Mouse (Mus musculus) limb, embryonic 12.5 days (tissue): Measurements from ENCODE around the gene Foxb1. TPM values are rescaled to one million over a fixed set of nuclear protein-coding genes. Genes with fewer than 3 reads are reported as not detected.

Experiments used
- ATAC-seq: fragments of 200-750 bp; cut with Nextera tagmentation; 2 replicates; pipeline ENCODE4 v1.8.0; 2017; ENCODE audit warnings: low read depth, moderate TSS enrichment; ENCODE audit not compliant: insufficient number of reproducible peaks, insufficient read depth, low FRiP score, low TSS enrichment
- H3K27ac ChIP-seq: fragments of 300-500 bp; sonication (generic); 2 replicates; pipeline ENCODE4 v1.5.1; 2016; ENCODE audit warnings: mild to moderate bottlenecking, moderate library complexity
- H3K27me3 ChIP-seq: fragments of 300-500 bp; sonication (generic); 2 replicates; pipeline ENCODE4 v1.6.1; 2016; ENCODE audit warnings: mild to moderate bottlenecking, moderate library complexity
- H3K36me3 ChIP-seq: fragments of 300-500 bp; sonication (generic); 2 replicates; pipeline ENCODE4 v1.6.1; 2016; ENCODE audit warnings: mild to moderate bottlenecking, moderate library complexity
- H3K4me1 ChIP-seq: fragments of 300-500 bp; sonication (generic); replicated peaks from 2 replicates; pipeline ENCODE4 v1.6.1; 2016
- H3K4me2 ChIP-seq: fragments of 300-500 bp; sonication (generic); 2 replicates; pipeline ENCODE4 v1.6.1; 2016; ENCODE audit warnings: mild to moderate bottlenecking, moderate library complexity
- H3K4me3 ChIP-seq: fragments of 300-500 bp; sonication (generic); replicated peaks from 2 replicates; pipeline ENCODE4 v1.5.1; 2016; ENCODE audit warnings: mild to moderate bottlenecking
- H3K9ac ChIP-seq: fragments of 300-500 bp; sonication (generic); replicated peaks from 2 replicates; pipeline ENCODE4 v1.6.1; 2016; ENCODE audit warnings: mild to moderate bottlenecking, moderate library complexity
- H3K9me3 ChIP-seq: fragments of 300-500 bp; sonication (generic); 2 replicates; pipeline ENCODE4 v1.6.1; 2016; ENCODE audit warnings: mild to moderate bottlenecking, moderate library complexity
- WGBS: fragments of 180-500 bp; shearing (Covaris S2); methylation state at CpG from one replicate; pipeline ENCODE4 v1.1.7; 2016; 5-methylcytosine and 5-hydroxymethylcytosine counted together
- polyA plus RNA-seq: library from polyadenylated mRNA; unstranded; fragments of >200 nt; fragmentation: Nextera tagmentation; extraction: Ambion mirVana; gene quantifications from 2 replicates; pipeline ENCODE4 v1.2.1, GENCODE M21; 2016

The Foxb1 gene
- polyA plus RNA-seq, 1 experiment from 2014 or later, result not detected

DNA sequence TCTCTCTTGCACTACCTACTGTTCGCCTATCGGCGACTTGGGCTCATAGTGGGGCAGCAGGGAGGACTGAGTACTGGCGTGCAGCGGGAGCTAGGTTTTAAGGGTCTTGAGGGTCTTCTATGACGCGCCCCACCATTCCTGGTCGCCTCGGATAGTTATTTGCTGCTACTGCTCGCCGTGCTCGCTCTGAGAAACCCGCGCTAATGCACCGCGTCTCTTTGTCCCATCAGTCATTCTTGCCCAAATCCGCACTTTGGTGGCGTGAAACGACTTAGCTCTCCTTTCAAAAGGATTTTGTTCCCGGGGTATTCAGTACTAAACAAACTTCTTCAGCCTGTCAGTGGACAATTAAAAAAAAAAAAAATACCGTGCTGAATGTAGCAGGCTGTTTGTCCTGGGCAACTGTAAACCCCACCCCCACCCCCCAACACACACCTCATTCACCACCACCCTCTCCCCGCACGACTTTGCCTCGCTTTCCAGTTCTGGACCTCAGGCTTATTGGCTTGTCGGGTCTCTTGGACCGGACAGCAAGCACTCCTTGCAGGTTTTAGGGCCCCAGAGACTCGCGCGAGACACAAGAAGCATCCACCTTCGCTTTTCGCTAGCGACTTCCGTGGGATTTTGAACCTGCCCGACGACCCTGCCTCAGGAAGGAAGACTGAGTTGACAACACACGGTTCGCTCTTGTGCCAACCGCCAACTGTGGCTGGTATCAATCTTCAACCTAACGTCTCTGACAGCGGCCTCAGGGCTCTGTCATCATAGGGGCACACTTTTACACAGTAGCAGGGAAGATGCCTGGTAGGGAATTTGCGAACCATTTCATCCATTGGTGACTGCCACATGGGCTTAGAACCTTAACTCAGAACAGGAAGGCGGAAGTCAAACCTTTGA, 4.1 kb upstream of the Foxb1 start:
- Histone ChIP-seq H3K4me3 (no peak overlapping the region), H3K4me1 (peaks cover 27% of the 10 kb centered on the region), H3K9ac (no peak overlapping the region), H3K27me3 (peaks cover 97% of the 10 kb centered on the region), H3K36me3 (no peaks in the 10 kb centered on the region), H3K9me3 (no peaks in the 10 kb centered on the region), H3K27ac (no peak overlapping the region), H3K4me2 (no peak overlapping the region)
- WGBS, result 1% methylated on average over 42 of the region's 42 CpGs
- ATAC-seq, result no peak

DNA sequence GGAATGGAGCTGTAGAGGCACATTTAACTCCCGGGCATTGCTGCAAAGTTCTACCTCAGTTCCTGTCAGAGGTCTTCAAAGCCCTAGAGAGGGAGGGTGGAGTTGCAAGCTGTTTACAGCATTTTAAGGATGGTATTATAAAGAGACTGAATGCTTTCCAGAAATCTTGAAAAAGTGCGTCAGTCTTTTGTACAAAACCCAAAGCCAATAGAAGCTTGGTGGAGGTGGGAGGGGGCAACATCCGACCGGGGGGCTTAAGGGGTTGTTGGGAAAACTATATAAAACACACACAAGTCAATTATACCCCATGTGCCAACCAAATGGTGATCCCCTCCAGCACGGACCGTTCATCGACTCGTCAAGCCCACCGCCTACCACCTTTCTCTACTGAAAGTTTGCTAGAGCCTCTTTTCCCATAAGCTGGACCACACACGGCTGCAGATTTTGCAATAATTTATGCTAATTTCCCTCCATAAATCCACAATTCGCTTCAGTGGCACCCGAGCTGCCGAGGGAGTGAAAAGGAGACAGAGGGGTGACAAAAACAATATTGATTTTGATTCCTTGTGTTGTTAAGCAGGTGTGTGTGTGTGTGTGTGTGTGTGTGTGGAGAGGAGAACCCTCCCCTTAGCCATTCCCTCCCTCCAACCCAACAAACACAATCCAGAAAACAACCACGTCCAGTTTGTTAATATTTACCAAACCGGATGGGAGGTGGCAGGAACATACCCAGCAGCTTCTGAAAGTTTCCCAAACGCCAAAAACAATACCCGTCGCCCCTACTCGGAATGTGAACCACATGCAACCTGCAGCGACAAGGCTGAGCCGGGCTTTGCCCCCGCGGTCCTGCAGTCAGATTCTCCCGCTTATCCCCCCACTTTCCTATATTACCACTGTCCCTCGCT, 3.2 kb upstream of the Foxb1 start:
- no peaks in the 10 kb centered on the region for H3K36me3 ChIP-seq
- WGBS, result under 1% methylated on average over 25 of the region's 25 CpGs
- ATAC-seq, result no peak
- H3K9me3 ChIP-seq, result no peaks in the 10 kb centered on the region
- no peak overlapping the region for H3K4me2 ChIP-seq
- peaks cover 35% of the 10 kb centered on the region for H3K4me1 ChIP-seq
- no peak overlapping the region for H3K4me3 ChIP-seq
- peaks cover 97% of the 10 kb centered on the region for H3K27me3 ChIP-seq
- H3K9ac ChIP-seq, result no peak overlapping the region
- no peak overlapping the region for H3K27ac ChIP-seq

DNA sequence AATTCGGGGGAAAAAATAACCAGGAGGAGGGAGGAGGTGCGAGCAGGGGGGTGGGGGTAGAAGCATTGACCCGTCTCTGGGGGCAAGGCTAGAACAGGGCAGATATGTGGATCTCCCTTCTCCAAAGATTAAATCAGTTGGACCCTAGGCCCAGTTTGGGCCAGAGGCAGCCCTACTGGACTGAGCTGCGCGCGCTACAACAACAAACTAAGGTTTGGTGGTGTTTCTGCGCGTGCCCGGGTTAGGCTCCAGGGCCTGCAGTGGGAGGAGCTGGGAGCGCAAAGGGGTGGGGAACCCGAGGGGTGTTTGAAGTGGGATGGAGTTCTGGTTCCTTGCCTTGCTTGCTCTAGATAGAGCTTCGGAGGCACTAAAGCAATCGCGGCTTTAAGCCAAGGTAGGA, 2.0 kb upstream of the Foxb1 start:
- Histone ChIP-seq H3K4me3 (no peak overlapping the region), H3K4me1 (peaks cover 35% of the 10 kb centered on the region), H3K27me3 (peaks cover 97% of the 10 kb centered on the region), H3K9me3 (no peaks in the 10 kb centered on the region), H3K36me3 (no peaks in the 10 kb centered on the region), H3K9ac (no peak overlapping the region), H3K4me2 (no peak overlapping the region), H3K27ac (no peak overlapping the region)
- ATAC-seq, result no peak
- WGBS, result 1% methylated on average over 14 of the region's 14 CpGs

DNA sequence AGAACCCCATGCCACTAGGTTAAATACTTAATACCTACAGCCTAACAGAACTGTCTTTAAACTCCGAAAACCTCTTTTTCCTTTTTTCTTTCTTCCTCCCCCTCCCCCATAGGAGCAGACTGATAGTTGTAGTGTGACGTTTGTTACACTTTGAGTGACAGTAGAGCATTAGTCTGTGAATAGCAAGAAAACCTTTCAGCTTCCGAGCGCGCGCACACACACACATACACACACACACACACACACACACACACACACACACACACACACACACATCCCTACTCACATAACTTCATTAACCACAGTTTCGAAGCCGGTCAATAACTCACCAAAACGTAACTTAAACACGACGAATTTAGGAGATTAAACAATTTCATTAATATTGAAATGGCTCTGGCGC, 1.5 kb upstream of the Foxb1 start:
- no peak for ATAC-seq
- no peak overlapping the region for H3K4me3 ChIP-seq
- peaks cover 95% of the 10 kb centered on the region for H3K27me3 ChIP-seq
- 1% methylated on average over 12 of the region's 12 CpGs for WGBS
- no peaks in the 10 kb centered on the region for H3K36me3 ChIP-seq
- H3K4me1 ChIP-seq, result peaks cover 32% of the 10 kb centered on the region
- no peaks in the 10 kb centered on the region for H3K9me3 ChIP-seq
- no peak overlapping the region for H3K4me2 ChIP-seq
- H3K9ac ChIP-seq, result no peak overlapping the region
- H3K27ac ChIP-seq, result no peak overlapping the region

DNA sequence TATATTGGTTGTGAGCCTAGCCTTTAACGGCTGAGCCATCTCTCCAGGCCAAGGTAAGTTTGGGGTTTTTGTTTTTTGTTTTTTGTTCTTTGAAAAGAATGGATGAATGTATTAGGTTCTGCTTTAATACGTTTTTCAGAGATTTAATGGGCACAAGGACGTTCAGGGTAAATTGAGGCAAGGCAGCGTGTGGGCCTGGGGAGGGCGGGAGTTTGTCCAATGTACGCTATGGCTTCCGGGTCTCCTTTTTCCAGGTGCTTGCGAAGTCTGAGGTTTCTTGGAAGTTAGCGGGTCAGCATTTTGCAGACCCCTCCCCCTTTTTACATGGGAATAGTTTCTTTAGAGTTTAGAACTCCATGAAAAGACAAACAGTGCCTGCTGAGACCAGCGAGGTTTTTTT, 829 bp upstream of the Foxb1 start:
- H3K4me3 ChIP-seq, result no peak overlapping the region

DNA sequence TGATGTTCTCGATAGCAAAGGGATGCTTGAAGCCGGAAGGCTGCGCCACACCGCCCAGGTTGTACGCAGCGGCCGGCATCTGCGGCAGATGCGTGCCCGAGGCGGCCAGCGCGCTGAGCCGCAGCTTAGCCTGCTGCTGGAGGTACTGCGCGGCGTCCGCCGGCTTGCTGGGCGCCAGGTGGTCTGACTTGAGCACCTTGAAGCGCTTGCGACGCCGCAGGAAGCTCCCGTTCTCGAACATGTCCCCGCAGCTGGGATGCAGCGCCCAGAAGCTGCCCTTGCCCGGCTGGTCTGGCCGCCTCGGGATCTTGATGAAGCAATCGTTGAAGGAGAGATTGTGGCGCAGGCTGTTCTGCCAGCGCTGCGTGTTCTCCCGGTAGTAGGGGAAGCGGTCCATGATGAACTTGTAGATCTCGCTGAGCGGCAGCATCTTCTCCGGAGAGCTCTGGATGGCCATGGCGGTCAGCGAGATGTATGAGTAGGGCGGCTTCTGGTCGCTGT, 969 bp downstream of the Foxb1 start:
- Histone ChIP-seq H3K4me1 (peaks cover 28% of the 10 kb centered on the region), H3K9ac (no peak overlapping the region), H3K27ac (no peak overlapping the region), H3K9me3 (no peaks in the 10 kb centered on the region), H3K4me3 (peak overlapping the region; percentile 19), H3K27me3 (peaks cover 95% of the 10 kb centered on the region), H3K4me2 (peak overlapping the region; percentile 24), H3K36me3 (no peaks in the 10 kb centered on the region)
- ATAC-seq, result no peak
- WGBS, result under 1% methylated on average over 44 of the region's 44 CpGs

More for the DNA sequence above, 829 bp upstream of the Foxb1 start:
- Histone ChIP-seq H3K9me3 (no peaks in the 10 kb centered on the region), H3K27me3 (peaks cover 95% of the 10 kb centered on the region), H3K27ac (no peak overlapping the region), H3K4me2 (no peak overlapping the region), H3K36me3 (no peaks in the 10 kb centered on the region), H3K4me1 (peaks cover 32% of the 10 kb centered on the region), H3K9ac (no peak overlapping the region)
- WGBS, result under 1% methylated on average over 10 of the region's 10 CpGs
- no peak for ATAC-seq

DNA sequence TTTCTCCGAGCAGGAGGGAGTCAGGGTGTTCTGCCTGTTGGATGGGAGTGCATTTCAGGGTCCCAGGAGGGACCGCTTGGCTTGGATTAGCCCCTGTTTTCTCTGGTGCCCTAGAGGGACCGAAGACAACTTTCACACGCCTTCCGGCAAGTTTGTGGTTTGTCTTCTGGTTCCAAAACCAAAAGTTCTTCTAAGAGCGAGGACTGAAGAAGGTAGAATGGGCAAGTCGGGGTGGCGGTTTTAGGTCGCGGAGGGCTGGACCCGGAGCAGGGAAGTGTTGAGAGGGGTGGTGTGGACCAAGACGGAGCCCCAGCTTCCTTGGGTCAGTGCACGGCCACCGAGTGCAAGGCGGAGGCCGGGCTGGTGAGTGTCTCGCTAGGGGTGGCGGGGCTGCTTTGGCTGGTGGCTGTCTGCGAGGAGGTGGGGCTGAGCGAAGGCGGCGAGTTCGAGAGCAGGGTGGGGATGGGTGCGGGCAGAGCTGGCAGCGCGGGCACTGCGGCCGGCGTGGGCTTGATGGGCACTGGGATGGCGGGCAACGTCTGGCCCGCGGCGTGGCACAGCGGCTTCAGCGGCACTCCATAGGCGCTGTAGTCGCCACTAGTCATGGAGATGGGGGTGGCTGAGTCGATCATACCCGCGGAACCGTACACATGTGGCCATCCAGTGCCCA, 1.7 kb downstream of the Foxb1 start:
- Histone ChIP-seq H3K36me3 (no peaks in the 10 kb centered on the region), H3K9ac (no peak overlapping the region), H3K27me3 (peaks cover 95% of the 10 kb centered on the region), H3K4me2 (peak overlapping the region; percentile 24), H3K4me3 (peak overlapping the region; percentile 19), H3K27ac (no peak overlapping the region), H3K4me1 (peaks cover 25% of the 10 kb centered on the region), H3K9me3 (no peaks in the 10 kb centered on the region)
- WGBS, result under 1% methylated on average over 42 of the region's 42 CpGs
- ATAC-seq, result no peak

DNA sequence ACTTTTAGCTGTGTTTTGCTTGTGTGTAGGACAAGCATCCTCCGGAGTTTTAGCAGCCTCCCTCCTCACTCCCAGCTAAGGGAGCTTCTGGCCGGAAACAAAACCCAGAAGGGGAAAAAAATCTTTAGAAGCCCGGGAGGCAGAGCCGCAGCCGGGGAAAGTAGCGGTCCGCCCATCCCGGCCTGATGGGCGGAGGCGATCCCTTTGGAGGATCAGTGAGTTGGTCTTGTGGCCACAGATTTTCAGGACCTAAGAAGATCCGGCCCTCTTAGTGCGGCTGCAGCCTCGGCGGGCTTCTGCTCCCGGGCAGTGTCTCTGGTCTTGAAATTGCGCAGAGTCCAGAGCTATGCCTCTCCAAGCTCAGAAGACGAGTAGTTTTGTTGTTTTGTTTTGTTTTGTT, 2.2 kb downstream of the Foxb1 start:
- H3K4me1 ChIP-seq, result peaks cover 25% of the 10 kb centered on the region
- no peak overlapping the region for H3K9ac ChIP-seq
- H3K9me3 ChIP-seq, result no peaks in the 10 kb centered on the region
- H3K27ac ChIP-seq, result no peak overlapping the region
- H3K4me3 ChIP-seq, result 0 out of 2 replicates have a peak overlapping the region, but pooled peaks have one; percentile 7
- under 1% methylated on average over 17 of the region's 17 CpGs for WGBS
- no peak for ATAC-seq
- H3K4me2 ChIP-seq, result no peak overlapping the region
- H3K27me3 ChIP-seq, result peaks cover 95% of the 10 kb centered on the region
- no peaks in the 10 kb centered on the region for H3K36me3 ChIP-seq

DNA sequence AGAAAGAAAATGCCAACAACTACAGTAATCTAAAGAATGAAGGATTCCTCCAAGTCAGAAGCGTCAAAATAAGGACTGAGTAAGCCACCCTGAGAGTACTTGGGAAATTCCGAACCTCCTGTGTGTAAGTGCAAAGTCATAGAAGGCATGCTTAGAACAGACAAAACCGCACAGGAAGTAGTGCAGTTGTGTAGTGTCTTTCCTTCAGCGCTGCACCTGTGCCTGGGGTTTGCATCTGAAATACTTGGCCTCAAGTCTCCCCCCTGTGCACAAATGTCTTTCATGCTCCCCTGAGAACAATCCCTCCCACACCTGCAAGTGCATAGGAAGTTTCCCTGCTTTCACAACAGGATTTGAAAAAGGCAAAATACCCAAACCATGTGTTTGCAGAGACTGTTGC, 3.5 kb downstream of the Foxb1 start:
- peaks cover 88% of the 10 kb centered on the region for H3K27me3 ChIP-seq
- no peaks in the 10 kb centered on the region for H3K9me3 ChIP-seq
- peaks cover 20% of the 10 kb centered on the region for H3K4me1 ChIP-seq
- no peak overlapping the region for H3K9ac ChIP-seq
- ATAC-seq, result no peak
- H3K4me2 ChIP-seq, result no peak overlapping the region
- 34% methylated on average over 4 of the region's 4 CpGs for WGBS
- no peak overlapping the region for H3K27ac ChIP-seq
- H3K4me3 ChIP-seq, result no peak overlapping the region
- no peaks in the 10 kb centered on the region for H3K36me3 ChIP-seq

DNA sequence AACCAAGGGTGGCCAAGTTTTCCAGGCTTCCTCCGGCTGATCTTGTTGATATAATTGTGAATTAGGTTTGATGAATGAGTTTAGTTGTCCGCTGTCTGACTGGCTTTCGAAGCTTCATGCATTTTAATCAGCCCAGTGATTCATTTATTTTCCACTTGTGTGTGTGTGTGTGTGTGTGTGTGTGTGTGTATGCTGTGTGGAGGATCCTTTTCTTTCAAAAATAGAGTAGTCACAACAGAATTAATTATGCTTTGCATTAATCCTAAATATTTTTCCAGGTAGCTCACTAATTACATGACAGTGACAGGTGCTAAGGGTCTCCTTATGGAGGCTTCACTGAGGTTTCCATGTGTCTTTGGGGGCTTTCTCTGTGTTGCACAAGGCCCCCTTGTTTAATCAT, 4.3 kb downstream of the Foxb1 start:
- H3K4me2 ChIP-seq, result no peak overlapping the region
- H3K9ac ChIP-seq, result no peak overlapping the region
- ATAC-seq, result no peak
- H3K27me3 ChIP-seq, result peaks cover 86% of the 10 kb centered on the region
- H3K4me3 ChIP-seq, result no peak overlapping the region
- H3K27ac ChIP-seq, result no peak overlapping the region
- H3K9me3 ChIP-seq, result no peaks in the 10 kb centered on the region
- H3K4me1 ChIP-seq, result peaks cover 20% of the 10 kb centered on the region
- WGBS, result 41% methylated on average over 3 of the region's 3 CpGs
- no peaks in the 10 kb centered on the region for H3K36me3 ChIP-seq

DNA sequence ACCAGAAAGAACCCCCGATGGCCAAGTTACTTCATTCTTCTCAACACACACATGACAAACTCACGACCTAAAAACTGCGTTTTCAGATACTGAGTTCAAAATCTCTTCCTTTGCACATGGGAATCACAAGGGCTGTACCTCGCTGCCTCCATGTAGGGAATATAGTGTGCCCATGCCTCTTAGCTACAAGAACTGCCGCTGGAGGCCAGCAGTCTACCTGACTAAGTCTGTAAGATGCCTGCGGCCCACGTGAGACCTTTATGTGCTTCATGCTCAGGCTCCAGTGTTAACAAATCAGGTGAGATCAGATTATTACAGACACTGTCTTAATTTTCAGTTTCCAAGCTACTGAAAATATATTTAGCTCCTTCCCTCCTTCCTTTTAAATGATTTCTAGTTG, 4.7 kb downstream of the Foxb1 start:
- no peak for ATAC-seq
- Histone ChIP-seq H3K4me2 (no peak overlapping the region), H3K9me3 (no peaks in the 10 kb centered on the region), H3K4me3 (no peak overlapping the region), H3K9ac (no peak overlapping the region), H3K27ac (no peak overlapping the region), H3K4me1 (peaks cover 20% of the 10 kb centered on the region), H3K27me3 (peaks cover 82% of the 10 kb centered on the region), H3K36me3 (no peaks in the 10 kb centered on the region)
- WGBS, result 34% methylated on average over 7 of the region's 7 CpGs
